Mouse (Mus musculus) layer of hippocampus, adult 2 months (tissue): ENCODE measurements at regions not wholly inside any gene's neighbourhood (a gene's known extent, or its start where the extent isn't known, plus 50 kb on each side); places are given as distances from the start of the nearest gene placed in this dataset.
A peak's percentile ranks its signal among the peaks of the same experiment; 100 is the strongest.

Experiments used
- DNase-seq, 2 experiments: peaks; one replicate each; pipeline ENCODE4 v3.0.0; 2022; ENCODE audit warnings: low spot score in 2 of 2
- H3K27ac ChIP-seq: fragments of 200-600 bp; 2 replicates; pipeline ENCODE4 v1.8.1; 2022
- H3K4me3 ChIP-seq: fragments of 200-600 bp; 2 replicates; pipeline ENCODE4 v1.8.1; 2022; ENCODE audit warnings: mild to moderate bottlenecking
- CTCF ChIP-seq: fragments of 200-600 bp; conservative IDR thresholded peaks from 2 replicates; pipeline ENCODE4 v1.8.1; 2022; ENCODE audit warnings: antibody characterized with exemption, mild to moderate bottlenecking, moderate library complexity

DNA sequence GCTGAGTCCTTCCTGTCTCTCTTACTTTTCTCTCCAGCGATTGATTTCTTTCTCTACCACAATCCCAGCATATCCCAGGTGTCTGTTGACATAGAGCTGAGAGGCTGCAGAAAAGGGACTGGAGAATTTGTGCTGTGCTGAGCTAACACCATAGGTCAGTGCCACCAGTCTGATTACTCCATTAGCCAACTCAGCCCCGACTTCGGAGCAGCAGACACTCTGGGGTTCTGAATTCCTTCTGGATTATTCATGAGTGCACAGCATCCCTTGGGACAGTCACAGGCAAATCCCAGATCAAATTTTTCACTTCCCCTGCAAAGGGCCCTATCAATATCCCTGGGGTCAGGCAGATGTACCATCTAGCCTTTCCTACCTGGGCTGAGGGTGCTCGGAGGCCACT, 155.2 kb upstream of the Bdnf start:
- Histone ChIP-seq H3K4me3 (no peak overlapping the region), H3K27ac (no peak overlapping the region)
- no peak for TF ChIP-seq CTCF
- no peak for DNase-seq

DNA sequence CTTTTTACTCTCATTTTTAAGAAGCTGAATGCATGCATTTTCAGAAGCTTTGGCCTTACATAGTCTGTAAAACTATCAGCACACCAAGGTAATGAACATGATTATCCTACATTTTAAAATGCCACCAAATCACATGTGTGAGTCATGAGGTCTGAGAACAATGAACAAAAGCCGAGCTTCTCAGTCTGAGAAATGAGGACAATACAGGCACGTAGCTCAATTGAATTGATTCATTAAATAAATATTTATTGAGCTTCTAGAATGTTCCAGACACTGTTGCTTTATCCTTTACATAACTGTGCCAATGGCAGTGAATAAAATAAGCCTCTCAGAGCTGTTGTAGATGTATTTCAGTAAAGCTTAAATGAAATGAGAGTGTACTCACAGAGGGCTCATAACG, 154.0 kb upstream of the Bdnf start:
- H3K4me3 ChIP-seq, result no peak overlapping the region
- DNase-seq, result no peak
- TF ChIP-seq CTCF, result no peak
- H3K27ac ChIP-seq, result no peak overlapping the region

DNA sequence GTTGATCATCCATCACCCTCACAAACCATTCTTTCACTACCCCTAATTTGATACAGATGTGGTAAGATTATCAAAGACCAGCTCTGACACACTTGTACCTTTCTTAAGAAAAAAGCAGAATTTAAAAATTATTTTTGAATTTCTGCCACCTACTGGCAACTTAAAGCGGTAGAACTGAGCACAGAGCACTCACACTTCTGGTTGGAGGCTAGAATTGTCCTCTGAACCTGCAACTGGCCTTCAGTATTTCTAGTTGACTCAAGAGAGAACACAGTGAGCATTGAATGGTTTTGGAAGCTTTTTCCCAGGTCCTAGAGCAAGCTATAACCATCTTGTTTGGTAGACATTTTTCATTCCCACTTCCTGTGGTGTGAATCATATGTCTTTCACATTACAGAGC, 135.0 kb upstream of the Bdnf start:
- H3K27ac ChIP-seq, result no peak overlapping the region

DNA sequence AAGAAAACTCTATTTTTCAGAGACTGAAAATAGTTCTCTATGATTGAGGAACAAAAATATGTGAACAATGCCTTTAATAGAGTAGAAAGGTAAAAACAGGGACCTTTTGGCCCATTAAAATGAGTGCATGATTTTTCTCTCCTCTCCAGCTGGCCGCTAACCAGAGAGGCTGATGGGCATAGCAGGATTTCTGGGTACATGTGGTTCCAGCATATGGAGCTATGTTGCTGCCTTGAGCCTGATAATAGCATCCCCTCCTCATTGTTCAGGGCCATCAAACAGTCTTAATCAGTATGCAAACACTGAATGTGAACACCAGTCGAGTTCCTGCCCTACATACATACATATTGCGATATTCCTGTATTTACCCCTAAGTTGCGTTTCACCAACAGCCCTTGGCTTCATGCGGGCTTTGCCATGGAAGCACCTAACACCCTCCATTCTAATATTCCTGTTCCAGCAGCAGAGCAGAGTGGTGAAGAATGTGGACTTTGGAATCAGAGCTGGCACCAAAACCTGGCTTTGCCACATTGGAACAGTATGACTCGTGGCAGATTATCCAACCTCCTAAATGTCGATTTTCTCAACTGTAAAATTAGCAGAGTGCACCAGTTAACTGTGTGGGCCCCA, 127.9 kb upstream of the Bdnf start:
- Histone ChIP-seq H3K27ac (no peak overlapping the region), H3K4me3 (no peak overlapping the region)
- no peak for DNase-seq
- TF ChIP-seq CTCF, result no peak

More for the DNA sequence above, 135.0 kb upstream of the Bdnf start:
- H3K4me3 ChIP-seq, result no peak overlapping the region
- TF ChIP-seq CTCF, result peak; percentile 62
- DNase-seq, result no peak

DNA sequence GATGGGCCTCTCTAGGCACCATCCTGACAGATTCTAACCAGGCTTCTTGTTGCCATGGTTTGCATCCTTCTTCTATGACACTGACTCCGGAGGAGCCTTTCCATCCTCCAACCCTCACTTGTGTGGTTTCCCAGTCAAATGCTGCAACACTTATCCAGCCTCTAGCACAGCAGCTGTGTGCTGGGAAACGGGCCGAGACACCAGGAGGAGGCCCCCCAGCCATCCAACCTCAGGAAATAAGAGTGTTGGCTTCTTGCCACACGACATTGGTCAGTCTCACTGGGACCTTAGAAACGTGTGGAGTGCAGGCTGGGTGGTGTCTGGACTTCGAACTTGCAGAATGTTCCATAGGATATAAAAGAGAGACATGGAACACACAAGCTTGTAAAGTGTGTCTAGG, 119.9 kb upstream of the Bdnf start:
- no peak for DNase-seq
- no peak overlapping the region for H3K27ac ChIP-seq
- no peak for TF ChIP-seq CTCF
- no peak overlapping the region for H3K4me3 ChIP-seq

DNA sequence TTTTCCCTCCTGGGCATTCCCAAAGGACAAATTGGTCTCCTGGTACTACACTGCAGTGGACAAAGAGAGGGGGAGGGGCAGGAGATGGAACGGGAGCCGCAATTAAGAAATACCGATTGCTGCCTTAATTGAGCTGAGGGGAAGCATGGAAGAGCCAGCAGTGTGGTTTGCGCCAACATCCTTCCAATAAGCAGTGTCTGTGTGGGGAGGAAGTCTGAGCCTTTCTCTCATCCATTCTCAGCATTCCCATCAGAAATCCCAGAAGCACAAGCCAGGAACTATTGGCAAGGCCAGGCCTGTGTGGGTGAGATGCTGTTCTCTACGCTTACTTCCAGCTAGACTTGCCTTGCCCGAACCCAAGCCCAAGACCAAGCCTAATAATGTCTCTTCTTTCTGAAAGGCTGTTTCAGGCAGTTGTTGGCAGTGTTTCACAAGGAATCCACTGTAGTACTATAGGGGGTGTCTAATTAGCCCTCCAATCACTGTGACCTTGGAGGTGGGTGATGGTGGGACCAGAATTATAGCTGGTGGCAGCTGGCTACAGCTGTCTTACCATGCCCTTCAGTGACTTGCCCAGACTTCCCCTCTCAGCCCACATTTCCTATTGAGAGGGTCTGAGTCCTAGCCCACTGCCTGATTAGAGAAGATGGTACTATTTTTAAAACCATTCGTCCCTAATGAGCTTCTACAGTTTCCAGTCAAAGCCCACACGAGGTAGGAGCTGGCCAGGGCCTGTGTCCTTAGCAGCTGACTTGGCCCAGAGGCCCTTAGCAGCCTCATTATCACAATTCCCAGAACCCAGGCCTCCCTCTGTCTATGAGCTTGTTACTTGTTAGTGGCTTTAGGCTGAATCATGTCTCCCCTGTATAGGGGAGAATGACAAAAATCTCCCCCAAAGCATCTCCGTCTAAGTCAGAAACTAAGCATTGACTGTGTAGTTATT, 115.1 kb upstream of the Bdnf start:
- peak; percentile 23 to 48 for DNase-seq
- Histone ChIP-seq H3K27ac (no peak overlapping the region), H3K4me3 (no peak overlapping the region)
- TF ChIP-seq CTCF, result no peak

DNA sequence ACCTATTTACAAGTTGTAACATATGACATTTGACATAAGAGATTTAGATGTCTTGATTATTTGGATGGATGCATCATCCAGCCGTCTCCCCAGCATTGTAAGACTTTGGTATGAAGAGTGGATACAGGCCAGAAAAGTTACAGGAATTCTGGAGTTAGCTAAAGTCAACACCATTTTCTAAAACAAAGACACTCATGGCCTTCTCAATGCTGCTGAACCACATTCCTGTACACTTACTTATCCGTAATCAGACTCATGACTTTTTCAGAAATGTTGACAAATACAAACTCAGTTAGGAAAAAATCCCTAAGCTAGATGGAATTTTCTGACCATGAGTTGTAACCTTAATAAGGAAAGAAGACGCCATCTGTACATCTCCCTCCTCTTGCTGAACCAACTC, 111.5 kb upstream of the Bdnf start:
- Histone ChIP-seq H3K27ac (no peak overlapping the region), H3K4me3 (no peak overlapping the region)
- TF ChIP-seq CTCF, result no peak
- no peak for DNase-seq

DNA sequence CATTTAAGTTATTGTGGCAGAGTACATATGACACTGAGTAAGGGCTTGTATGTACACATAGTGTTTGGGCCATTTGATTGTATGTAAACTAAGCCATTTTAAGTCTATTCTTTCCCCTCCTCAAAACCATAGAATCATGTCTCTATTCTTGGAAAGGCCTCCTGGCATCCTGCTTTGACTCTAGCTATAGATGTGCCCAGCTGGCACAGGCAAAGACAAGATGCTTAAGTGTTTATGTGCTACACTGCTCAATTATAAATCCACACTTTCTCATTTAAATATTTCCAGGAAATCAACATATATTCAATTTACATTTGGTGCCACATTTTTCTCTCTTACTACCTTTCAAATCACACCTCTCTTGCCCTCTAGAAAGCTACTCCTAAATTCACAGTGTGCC, 97.6 kb upstream of the Bdnf start:
- DNase-seq, result no peak
- TF ChIP-seq CTCF, result no peak
- Histone ChIP-seq H3K27ac (no peak overlapping the region), H3K4me3 (no peak overlapping the region)

DNA sequence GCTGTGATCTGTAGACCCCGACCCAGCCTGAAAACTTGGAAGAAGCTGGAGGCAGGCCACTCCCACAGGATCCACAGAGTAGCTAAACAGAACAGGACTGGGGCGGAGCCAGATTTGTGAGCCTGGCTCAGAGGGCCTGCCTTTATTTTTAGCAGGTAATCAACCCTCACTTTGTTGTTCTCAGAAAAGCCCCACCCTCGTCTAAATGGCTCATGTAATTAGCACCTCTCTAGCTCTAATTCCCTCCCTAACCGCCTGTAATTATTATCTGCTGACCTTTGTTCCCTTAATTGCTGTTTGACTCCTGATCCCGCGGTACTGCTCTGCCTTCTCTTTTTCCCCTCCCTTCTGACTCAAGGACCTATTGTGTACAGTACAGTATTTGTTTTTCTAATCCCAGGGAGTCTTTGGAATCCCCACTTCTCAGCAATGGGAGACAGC, 95.6 kb upstream of the Bdnf start:
- DNase-seq, result no peak
- no peak overlapping the region for H3K27ac ChIP-seq
- TF ChIP-seq CTCF, result no peak
- H3K4me3 ChIP-seq, result no peak overlapping the region

DNA sequence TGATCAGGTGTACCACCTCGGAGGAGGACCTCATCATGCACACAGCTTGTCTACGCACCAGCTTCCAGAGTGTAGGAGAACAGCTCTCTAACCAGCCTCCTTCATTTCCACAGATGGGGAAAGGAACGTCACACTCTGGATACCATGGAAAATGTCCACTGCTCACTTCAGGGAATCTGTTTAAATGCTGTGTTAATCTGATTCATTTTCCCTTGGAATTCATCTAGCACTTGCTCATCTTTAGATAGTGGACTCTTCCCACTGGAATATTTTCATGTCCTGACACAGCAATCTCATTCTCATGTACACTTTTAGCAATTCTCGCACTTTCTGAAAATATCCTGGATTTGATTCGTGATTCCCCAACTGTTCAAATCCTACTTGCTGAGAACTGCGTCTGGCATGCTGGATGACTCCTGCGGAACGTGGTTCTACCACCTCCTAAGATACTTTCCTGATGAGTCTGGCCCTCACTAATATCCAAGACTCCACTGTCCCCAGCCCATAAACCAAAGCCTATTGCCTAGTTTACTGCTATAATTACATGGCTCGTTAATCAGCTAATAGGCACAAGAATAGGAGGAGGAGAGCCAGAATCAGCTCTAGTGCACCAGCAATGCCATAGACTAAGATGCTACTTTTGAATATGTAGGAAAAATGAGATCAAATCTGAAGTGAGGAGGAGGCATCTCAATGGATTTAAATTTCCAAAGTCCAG, 56.0 kb upstream of the Bdnf start:
- H3K27ac ChIP-seq, result no peak overlapping the region
- no peak for DNase-seq
- TF ChIP-seq CTCF, result no peak

DNA sequence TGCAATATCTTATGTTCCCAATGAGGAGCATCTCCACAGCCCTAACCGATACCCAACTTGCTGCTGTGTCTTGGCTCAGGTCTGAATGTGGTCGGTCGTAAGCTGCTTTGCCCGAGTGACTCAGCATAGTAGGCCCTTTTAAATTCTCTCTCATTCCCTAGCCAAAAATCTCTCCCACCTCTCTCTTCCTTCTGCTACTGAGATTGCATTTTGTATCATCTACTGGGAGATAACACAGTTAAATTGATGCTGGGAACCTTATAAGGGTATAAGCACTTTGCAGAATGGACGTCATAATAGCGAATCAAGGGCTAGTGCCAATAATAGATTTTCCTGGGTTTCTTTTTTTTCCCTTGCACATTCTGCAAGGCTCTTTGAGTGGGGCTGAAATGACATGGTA, 54.8 kb upstream of the Bdnf start:
- H3K27ac ChIP-seq, result no peak overlapping the region
- DNase-seq, result peak in 1 of 2 experiments; percentile 42
- no peak for TF ChIP-seq CTCF

More for the DNA sequence above, 56.0 kb upstream of the Bdnf start:
- no peak overlapping the region for H3K4me3 ChIP-seq

DNA sequence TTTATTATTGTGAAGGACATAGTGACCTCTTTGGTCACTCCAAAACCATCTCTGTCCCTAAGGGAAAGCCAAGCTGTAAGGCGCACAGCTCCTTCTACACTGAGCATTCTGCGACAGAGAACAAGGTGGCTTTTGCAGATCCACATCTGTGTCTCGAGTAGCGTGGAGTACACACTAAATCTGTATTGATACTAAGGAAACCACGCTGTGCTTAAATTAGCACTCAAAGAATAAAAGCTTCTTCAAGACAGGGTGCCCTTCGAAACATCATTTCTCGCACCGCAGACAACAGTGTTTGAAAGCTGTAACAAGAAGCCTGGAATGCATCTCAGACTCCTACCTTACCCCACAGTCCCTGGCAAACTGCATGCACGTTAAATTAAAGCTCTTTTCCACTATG, 52.9 kb upstream of the Bdnf start:
- no peak for TF ChIP-seq CTCF
- DNase-seq, result no peak
- H3K4me3 ChIP-seq, result no peak overlapping the region
- H3K27ac ChIP-seq, result no peak overlapping the region

More for the DNA sequence above, 54.8 kb upstream of the Bdnf start:
- no peak overlapping the region for H3K4me3 ChIP-seq
